Mouse (Mus musculus): ENCODE data around the gene Cox8b.

Gene Cox8b

DNA sequence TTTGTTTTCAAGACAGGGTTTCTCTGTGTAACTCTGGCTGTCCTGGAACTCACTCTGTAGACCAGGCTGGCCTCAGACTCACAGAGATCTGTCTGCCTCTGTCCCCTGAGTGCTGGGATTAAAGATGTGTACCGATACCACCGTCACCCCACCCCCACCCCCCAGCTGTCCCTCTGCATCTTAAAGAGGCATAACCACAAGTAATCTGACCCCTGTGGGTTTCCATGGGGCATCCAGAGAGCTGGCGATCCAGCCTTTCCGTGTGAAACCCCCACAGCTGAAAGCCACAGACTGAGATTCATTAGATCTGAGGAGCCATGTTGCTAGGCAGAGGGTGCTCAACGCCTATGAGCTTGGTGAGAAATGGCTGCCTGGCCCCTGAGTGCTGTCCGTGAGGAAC, 40.2 kb downstream of the Cox8b start:
- no peak for DNase-seq

DNA sequence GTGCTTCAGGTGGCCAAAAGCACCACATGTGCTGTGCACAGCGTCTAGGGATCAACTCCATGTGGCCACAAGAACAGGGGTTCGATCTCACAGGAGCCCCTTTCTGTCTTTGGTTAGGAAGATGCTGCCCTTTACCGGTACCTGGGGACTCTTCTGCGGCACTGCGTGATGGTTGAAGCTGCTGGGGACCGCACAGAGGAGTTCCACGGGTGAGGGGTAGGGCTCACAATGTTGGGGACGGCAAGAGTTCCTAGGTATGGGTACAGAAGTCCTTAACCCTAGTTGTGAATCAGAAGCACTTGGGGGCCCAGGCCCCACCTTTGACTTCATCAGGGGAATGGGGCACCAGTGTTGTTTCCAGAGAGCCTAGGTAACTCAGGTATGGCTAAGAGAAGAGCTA, 41.5 kb downstream of the Cox8b start:
- no peak for DNase-seq

DNA sequence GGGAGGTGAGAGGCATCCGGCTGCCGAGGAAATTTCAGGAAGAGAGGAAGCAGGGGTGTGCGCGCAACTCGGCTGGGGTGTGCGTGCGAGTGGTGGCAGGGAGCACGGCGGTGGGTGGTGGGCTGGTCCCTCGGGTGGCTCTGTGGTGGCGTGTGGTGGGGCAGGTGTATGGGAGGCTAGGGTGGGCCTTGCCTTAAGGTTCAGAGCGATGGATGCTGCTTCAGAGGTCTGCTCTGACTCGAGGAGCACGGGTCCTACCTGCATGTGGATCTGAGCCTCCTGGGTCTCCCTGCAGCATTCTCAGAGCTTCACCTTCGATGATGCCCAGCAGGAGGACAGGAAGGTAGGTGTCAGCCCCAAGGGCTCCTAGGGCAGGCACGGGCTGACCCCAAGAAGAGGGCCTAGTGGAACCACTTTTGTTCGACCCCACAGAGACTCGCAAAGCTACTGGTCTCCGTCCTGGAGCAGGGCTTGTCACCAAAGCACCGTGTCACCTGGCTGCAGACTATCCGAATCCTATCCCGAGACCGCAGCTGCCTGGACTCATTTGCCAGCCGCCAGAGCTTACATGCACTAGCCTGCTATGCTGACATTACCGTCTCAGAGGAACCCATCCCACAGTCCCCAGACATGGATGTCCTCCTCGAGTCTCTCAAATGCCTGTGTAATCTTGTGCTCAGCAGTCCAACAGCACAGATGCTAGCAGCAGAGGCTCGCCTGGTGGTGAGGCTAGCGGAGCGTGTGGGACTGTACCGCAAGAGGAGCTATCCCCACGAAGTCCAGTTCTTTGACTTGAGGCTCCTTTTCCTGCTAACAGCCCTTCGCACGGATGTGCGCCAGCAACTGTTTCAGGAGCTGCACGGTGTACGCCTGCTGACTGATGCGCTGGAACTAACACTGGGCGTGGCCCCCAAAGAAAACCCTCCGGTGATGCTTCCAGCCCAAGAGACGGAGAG, 42.4 kb downstream of the Cox8b start, which contains the start of gene Bet1l:
Gene Bet1l (minus strand): TSS at position 28 of the 956 bp plus-strand sequence.
- no peak for DNase-seq

GRCm38 (mm10) chr7:140856785-140857549, 43.3 kb downstream of the Cox8b start, which contains the start of gene Ric8a:
Gene Ric8a (plus strand): TSS chr7:140856957.
- peak; percentile 92 for DNase-seq

- peak; percentile 91 for DNase-seq
Observed at GRCm38 (mm10) chr7:140855860-140856784, 44.1 kb downstream of the Cox8b start, which contains the start of gene Gm45785. Gene Gm45785 (minus strand): TSS chr7:140856331.

DNA sequence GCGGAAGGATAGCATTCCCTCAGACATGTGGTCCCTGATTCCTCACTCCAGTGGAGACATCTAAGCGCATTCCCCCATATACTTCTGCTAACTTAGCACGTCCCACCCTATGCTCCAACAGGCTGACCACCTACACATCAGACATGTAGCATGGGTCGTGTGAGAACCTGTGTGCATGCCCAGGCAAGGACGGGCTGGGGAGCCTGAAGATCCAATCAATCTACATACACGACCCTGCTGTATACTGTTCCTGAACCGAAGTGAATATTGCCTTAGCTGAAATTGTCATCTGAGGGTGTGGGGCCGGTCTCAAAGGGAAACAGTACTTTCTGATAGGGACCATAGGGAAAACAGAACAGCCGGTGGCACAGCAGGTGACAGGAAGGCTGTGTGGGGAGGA, 45.1 kb downstream of the Cox8b start:
- DNase-seq: no peak

DNA sequence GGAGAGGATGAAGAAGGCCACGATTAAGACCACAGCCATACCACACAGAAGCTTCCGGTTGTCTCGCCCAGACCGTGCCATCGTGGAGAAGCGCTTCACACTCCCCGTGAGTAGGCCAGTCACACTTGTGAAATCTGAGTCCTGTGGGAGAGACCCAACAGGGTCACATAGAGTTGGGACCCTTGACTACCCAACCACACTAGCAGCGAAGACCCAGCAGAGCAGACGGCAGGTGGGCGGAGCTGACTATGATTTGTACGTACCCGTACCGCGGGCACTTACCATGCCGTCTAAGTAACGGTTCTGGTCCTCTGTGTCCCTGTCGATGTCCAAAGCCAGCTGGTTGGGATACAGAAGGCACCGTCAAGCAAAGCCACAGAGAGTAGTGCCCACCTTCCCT, 45.8 kb downstream of the Cox8b start:
- no peak for DNase-seq

DNA sequence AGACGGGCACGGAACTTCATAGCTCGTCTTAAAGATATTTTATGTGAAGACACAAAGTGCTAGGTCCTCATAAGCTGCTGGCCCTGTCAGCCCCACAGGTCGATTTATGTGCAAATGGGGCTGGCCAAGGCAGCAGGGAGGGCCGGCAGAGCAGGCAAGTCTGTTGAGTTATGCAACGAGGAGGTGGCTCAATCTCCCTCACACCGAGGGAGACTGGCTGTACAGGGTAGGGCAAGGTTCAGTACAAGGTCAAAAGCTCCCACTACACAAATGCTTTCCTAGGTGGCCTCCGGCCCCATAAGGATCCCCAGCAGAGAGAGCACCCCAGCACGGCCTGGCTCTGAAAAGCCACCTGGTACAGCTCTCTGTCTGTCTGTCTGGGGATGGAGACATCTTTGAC, 46.9 kb downstream of the Cox8b start:
- DNase-seq: no peak

GRCm38 (mm10) chr7:140851916-140852315, 48.3 kb downstream of the Cox8b start:
- DNase-seq: no peak
